Mouse (Mus musculus): ENCODE measurements around the gene Rapgef1. TPM values are rescaled to one million over a fixed set of nuclear protein-coding genes. Genes with fewer than 3 reads are reported as not detected.

The Rapgef1 gene
- total RNA-seq, 1 experiment: 48.5 TPM

DNA sequence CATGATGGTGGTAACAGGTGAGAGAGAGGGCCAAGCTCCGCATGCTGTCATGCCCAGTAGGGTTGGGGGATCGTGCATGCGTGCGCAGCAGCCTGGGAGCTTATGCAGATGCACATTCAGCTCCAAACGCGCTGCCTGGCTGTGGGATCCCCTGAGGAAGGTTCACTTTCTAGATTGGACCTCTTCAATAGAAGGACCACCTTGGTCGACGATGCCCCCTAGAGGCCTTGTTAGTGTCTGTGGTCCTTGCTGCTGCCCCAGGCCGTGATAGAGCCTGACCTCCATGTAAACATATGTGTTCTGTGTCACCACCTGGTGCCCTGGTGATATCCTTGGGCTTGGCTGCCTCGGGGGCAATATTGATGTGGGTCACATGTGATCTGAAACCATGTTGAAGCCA, 30.3 kb upstream of the Rapgef1 start:
- TF ChIP-seq HCFC1 (IDR thresholded peaks at IDR 0.05; ENCODE audit: borderline replicate concordance, insufficient read depth, low read length): no peak
- TF ChIP-seq ZNF384 (IDR thresholded peaks at IDR 0.05; ENCODE audit: low read depth, low read length): no peak
- no peak for TF ChIP-seq ZC3H11A (IDR thresholded peaks at IDR 0.05; ENCODE audit: borderline replicate concordance, low read depth, low read length)
- no peak for TF ChIP-seq CHD2 (IDR thresholded peaks at IDR 0.05; ENCODE audit: low read depth, low read length)
- TF ChIP-seq MAFK (IDR thresholded peaks at IDR 0.05; ENCODE audit: insufficient read depth, low read depth, low read length): no peak
- in situ Hi-C loops (cut with MboI; ENCODE audit: low sequenced_read_pairs in 2 of 2, unreplicated experiment in 2 of 2): loop anchor here in 1 of 2 experiments (25.0 kb wide), 1 partner anchor 377 kb away; no protein-coding TSS in a partner anchor
- no peak overlapping the region for H3K9ac ChIP-seq (ENCODE audit: insufficient read depth, low read depth, low read length, poor library complexity, severe bottlenecking)
- no peak overlapping the region for H3K27ac ChIP-seq (ENCODE audit: insufficient read depth, low read depth, low read length, poor library complexity, severe bottlenecking)
- no peaks in the 10 kb centered on the region for H3K9me3 ChIP-seq (ENCODE audit: control insufficient read depth, insufficient read depth, low read depth, low read length)
- H3K36me3 ChIP-seq (ENCODE audit: control insufficient read depth, insufficient read depth, low read length, poor library complexity, severe bottlenecking): no peaks in the 10 kb centered on the region
- no peaks in the 10 kb centered on the region for H3K4me1 ChIP-seq (ENCODE audit: control insufficient read depth in 2 of 2, insufficient read depth in 2 of 2, low read length in 2 of 2, poor library complexity in 1 of 2)
- DNase-seq (ENCODE audit: low read depth, low spot score): no peak
- H3K4me3 ChIP-seq (ENCODE audit: insufficient read depth in 1 of 2, low read depth in 1 of 2, low read length in 2 of 2, poor library complexity in 1 of 2, severe bottlenecking in 1 of 2): no peak overlapping the region

DNA sequence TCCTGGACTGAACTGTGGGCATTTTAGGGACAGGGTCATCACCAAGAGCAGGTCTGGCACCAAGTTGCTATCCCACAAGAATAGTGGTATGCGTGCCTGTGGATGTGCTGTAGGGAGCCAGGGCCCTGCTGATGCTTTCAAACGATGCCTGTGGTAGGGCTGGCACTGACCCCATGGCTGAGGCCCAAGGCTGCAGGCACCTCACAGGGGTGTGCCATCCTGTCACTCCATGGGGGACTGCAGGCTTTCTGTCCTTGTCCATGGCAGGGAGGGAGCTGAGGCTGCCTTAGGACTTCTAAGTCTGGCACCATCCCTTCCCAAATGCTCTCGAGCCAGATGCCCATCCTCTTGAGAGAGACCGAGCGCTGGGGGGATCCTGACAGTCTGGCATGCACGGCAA, 27.9 kb upstream of the Rapgef1 start:
- no peak overlapping the region for H3K4me3 ChIP-seq (ENCODE audit: insufficient read depth in 1 of 2, low read depth in 1 of 2, low read length in 2 of 2, poor library complexity in 1 of 2, severe bottlenecking in 1 of 2)
- no peak overlapping the region for H3K9ac ChIP-seq (ENCODE audit: insufficient read depth, low read depth, low read length, poor library complexity, severe bottlenecking)
- H3K27ac ChIP-seq (ENCODE audit: insufficient read depth, low read depth, low read length, poor library complexity, severe bottlenecking): no peak overlapping the region
- TF ChIP-seq MAFK (IDR thresholded peaks at IDR 0.05; ENCODE audit: insufficient read depth, low read depth, low read length) (no peak), ZC3H11A (IDR thresholded peaks at IDR 0.05; ENCODE audit: borderline replicate concordance, low read depth, low read length) (no peak), HCFC1 (IDR thresholded peaks at IDR 0.05; ENCODE audit: borderline replicate concordance, insufficient read depth, low read length) (no peak), ZNF384 (IDR thresholded peaks at IDR 0.05; ENCODE audit: low read depth, low read length) (no peak), CHD2 (IDR thresholded peaks at IDR 0.05; ENCODE audit: low read depth, low read length) (no peak)
- H3K4me1 ChIP-seq (ENCODE audit: control insufficient read depth in 2 of 2, insufficient read depth in 2 of 2, low read length in 2 of 2, poor library complexity in 1 of 2): no peaks in the 10 kb centered on the region
- no peak for DNase-seq (ENCODE audit: low read depth, low spot score)
- no peaks in the 10 kb centered on the region for H3K9me3 ChIP-seq (ENCODE audit: control insufficient read depth, insufficient read depth, low read depth, low read length)
- no peaks in the 10 kb centered on the region for H3K36me3 ChIP-seq (ENCODE audit: control insufficient read depth, insufficient read depth, low read length, poor library complexity, severe bottlenecking)
- in situ Hi-C loops (cut with MboI; ENCODE audit: low sequenced_read_pairs in 2 of 2, unreplicated experiment in 2 of 2): loop anchor here in 1 of 2 experiments (25.0 kb wide), 1 partner anchor 379 kb away; no protein-coding TSS in a partner anchor

DNA sequence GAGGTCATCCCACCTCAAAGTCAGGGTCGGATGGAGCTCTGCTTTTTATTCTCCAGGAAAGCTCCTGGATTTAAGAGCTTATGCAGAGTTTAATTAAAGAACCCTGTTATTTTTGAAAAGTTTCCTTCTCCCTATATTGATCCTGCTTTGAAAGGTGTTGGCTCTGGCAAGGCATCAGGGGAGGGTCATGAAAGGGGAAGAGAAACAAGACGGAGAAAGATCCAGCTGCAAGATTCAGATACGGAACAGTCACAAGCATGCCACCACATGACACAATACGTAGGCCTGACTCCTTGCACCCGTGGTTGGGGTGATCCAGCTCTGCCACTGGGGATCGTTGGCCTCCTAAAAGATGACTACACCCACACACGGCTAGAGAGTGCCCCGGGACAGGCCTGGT, 27.0 kb upstream of the Rapgef1 start:
- in situ Hi-C loops (cut with MboI; ENCODE audit: low sequenced_read_pairs in 2 of 2, unreplicated experiment in 2 of 2): loop anchor here in 1 of 2 experiments (25.0 kb wide), 1 partner anchor 380 kb away; no protein-coding TSS in a partner anchor
- Histone ChIP-seq H3K9me3 (ENCODE audit: control insufficient read depth, insufficient read depth, low read depth, low read length) (no peaks in the 10 kb centered on the region), H3K4me3 (ENCODE audit: insufficient read depth in 1 of 2, low read depth in 1 of 2, low read length in 2 of 2, poor library complexity in 1 of 2, severe bottlenecking in 1 of 2) (no peak overlapping the region), H3K36me3 (ENCODE audit: control insufficient read depth, insufficient read depth, low read length, poor library complexity, severe bottlenecking) (no peaks in the 10 kb centered on the region), H3K4me1 (ENCODE audit: control insufficient read depth in 2 of 2, insufficient read depth in 2 of 2, low read length in 2 of 2, poor library complexity in 1 of 2) (no peaks in the 10 kb centered on the region), H3K9ac (ENCODE audit: insufficient read depth, low read depth, low read length, poor library complexity, severe bottlenecking) (no peak overlapping the region), H3K27ac (ENCODE audit: insufficient read depth, low read depth, low read length, poor library complexity, severe bottlenecking) (no peak overlapping the region)
- TF ChIP-seq CHD2 (IDR thresholded peaks at IDR 0.05; ENCODE audit: low read depth, low read length): no peak
- TF ChIP-seq HCFC1 (IDR thresholded peaks at IDR 0.05; ENCODE audit: borderline replicate concordance, insufficient read depth, low read length): no peak
- TF ChIP-seq MAFK (IDR thresholded peaks at IDR 0.05; ENCODE audit: insufficient read depth, low read depth, low read length): no peak
- no peak for TF ChIP-seq ZC3H11A (IDR thresholded peaks at IDR 0.05; ENCODE audit: borderline replicate concordance, low read depth, low read length)
- DNase-seq (ENCODE audit: low read depth, low spot score): no peak

DNA sequence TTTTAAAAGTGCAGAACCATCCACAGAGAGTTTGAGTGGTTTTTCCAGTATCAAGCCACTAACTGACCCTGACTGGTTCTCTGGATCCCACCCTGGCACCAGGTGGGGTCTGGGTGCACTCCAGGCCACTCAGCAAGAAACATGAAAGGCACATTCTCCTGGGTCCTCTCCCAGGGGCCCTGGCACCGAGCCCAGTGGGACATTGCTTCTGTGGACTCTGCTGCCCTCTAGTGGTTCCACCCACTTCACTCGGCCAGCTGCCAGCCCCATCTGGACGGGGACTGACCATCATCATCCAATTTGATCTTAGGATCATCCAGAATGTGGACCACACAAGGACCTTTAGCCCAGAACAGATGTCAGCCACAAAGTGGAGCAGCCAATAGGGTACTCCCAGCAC, 15.6 kb upstream of the Rapgef1 start:
- Histone ChIP-seq H3K36me3 (ENCODE audit: control insufficient read depth, insufficient read depth, low read length, poor library complexity, severe bottlenecking) (no peaks in the 10 kb centered on the region), H3K4me3 (ENCODE audit: insufficient read depth in 1 of 2, low read depth in 1 of 2, low read length in 2 of 2, poor library complexity in 1 of 2, severe bottlenecking in 1 of 2) (no peak overlapping the region), H3K27ac (ENCODE audit: insufficient read depth, low read depth, low read length, poor library complexity, severe bottlenecking) (no peak overlapping the region), H3K4me1 (ENCODE audit: control insufficient read depth in 2 of 2, insufficient read depth in 2 of 2, low read length in 2 of 2, poor library complexity in 1 of 2) (no peaks in the 10 kb centered on the region), H3K9me3 (ENCODE audit: control insufficient read depth, insufficient read depth, low read depth, low read length) (no peaks in the 10 kb centered on the region), H3K9ac (ENCODE audit: insufficient read depth, low read depth, low read length, poor library complexity, severe bottlenecking) (no peak overlapping the region)
- TF ChIP-seq ZC3H11A (IDR thresholded peaks at IDR 0.05; ENCODE audit: borderline replicate concordance, low read depth, low read length): peak; percentile 62; the same call in 1 of the 2 replicates
- no peak for TF ChIP-seq HCFC1 (IDR thresholded peaks at IDR 0.05; ENCODE audit: borderline replicate concordance, insufficient read depth, low read length)
- DNase-seq (ENCODE audit: low read depth, low spot score): peak; percentile 41
- in situ Hi-C loops (cut with MboI; ENCODE audit: low sequenced_read_pairs in 2 of 2, unreplicated experiment in 2 of 2): no loop called here

DNA sequence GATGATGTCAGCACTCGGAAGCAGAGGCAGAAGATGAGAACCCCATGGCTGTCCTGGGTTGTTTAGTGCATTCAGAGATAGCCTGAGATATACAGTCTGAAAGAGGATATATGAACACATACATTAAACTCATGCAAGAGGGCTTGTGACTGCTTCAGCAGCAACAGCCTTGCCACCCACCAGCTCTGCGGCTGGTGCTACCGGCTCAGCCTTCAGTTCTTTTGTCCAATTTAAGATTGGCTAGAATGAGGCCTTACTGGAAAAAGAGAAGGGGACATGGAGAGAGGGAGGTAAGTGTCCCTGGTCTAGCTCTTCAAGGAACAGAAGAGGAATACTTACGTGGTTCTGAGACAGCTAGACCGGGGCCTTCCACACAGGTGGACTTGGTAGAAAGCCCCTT, 13.9 kb upstream of the Rapgef1 start:
- in situ Hi-C loops (cut with MboI; ENCODE audit: low sequenced_read_pairs in 2 of 2, unreplicated experiment in 2 of 2): no loop called here
- no peak for DNase-seq (ENCODE audit: low read depth, low spot score)
- TF ChIP-seq ZNF384 (IDR thresholded peaks at IDR 0.05; ENCODE audit: low read depth, low read length) (no peak), HCFC1 (IDR thresholded peaks at IDR 0.05; ENCODE audit: borderline replicate concordance, insufficient read depth, low read length) (no peak), MAFK (IDR thresholded peaks at IDR 0.05; ENCODE audit: insufficient read depth, low read depth, low read length) (no peak), ZC3H11A (IDR thresholded peaks at IDR 0.05; ENCODE audit: borderline replicate concordance, low read depth, low read length) (no peak), CHD2 (IDR thresholded peaks at IDR 0.05; ENCODE audit: low read depth, low read length) (no peak)
- no peak overlapping the region for H3K9ac ChIP-seq (ENCODE audit: insufficient read depth, low read depth, low read length, poor library complexity, severe bottlenecking)
- no peaks in the 10 kb centered on the region for H3K4me1 ChIP-seq (ENCODE audit: control insufficient read depth in 2 of 2, insufficient read depth in 2 of 2, low read length in 2 of 2, poor library complexity in 1 of 2)
- H3K27ac ChIP-seq (ENCODE audit: insufficient read depth, low read depth, low read length, poor library complexity, severe bottlenecking): no peak overlapping the region
- no peaks in the 10 kb centered on the region for H3K9me3 ChIP-seq (ENCODE audit: control insufficient read depth, insufficient read depth, low read depth, low read length)
- H3K36me3 ChIP-seq (ENCODE audit: control insufficient read depth, insufficient read depth, low read length, poor library complexity, severe bottlenecking): no peaks in the 10 kb centered on the region
- H3K4me3 ChIP-seq (ENCODE audit: insufficient read depth in 1 of 2, low read depth in 1 of 2, low read length in 2 of 2, poor library complexity in 1 of 2, severe bottlenecking in 1 of 2): no peak overlapping the region

Measured in ES-E14 (cell line).